Mouse (Mus musculus) naive thymus-derived CD4-positive, alpha-beta T cell, adult 2 months (primary cell): ENCODE measurements around the gene Cbfa2t3.
"Not testable (repeated sequence)": the region's sequence is repeated elsewhere in the genome, so short reads cannot be mapped to it uniquely, and the experiment has no call there.

Experiments used
- DNase-seq: peaks from one replicate; pipeline ENCODE4 v3.0.0-alpha.2; 2011; ENCODE audit warnings: low read depth

Gene Cbfa2t3

GRCm38 (mm10) chr8:122638601-122639000 lies 60.3 kb downstream of the Cbfa2t3 start:
- no peak for DNase-seq

- no peak for DNase-seq
These were observed 61.7 kb downstream of the Cbfa2t3 start for GRCm38 (mm10) chr8:122637230-122637629.

GRCm38 (mm10) chr8:122636803-122637175 lies 62.1 kb downstream of the Cbfa2t3 start:
- DNase-seq, result no peak

GRCm38 (mm10) chr8:122635878-122636802 lies 62.8 kb downstream of the Cbfa2t3 start:
- DNase-seq, result no peak

DNA sequence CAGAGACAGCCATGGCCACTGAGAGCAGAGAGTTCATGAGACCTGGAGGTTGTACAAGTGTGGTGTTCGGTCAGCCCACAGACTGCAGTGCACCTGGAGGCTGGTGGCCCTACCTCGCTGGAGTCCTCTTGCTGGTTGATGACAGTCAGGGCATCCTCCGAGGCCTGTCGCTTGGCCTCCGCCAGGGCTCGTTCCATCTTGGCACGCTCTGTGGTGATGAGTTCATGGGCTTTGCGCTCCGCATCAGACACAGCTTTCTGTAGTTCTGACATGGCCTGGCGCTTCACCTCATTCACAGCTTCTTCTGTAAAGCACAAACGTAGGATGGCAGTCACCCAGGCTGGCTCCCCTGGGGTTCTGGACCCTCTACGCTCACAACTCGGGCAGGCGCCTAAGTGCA lies 65.7 kb downstream of the Cbfa2t3 start:
- no peak for DNase-seq

DNA sequence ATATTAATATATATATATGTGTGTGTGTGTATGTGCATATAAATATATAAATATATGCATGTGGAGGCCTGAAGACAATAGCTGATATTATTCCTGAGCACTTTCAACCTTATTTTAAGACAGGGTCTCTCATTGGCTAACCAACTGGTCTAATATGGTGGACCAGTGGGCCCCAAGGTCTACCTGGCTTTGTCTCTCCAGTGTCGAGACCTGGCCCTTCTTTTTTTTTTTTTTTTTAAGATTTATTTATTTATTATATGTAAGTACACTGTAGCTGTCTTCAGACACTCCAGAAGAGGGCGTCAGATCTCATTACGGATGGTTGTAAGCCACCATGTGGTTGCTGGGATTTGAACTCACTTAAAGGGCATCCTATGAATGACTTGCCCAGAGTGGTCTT lies 66.8 kb downstream of the Cbfa2t3 start:
- not testable (repeated sequence) for DNase-seq

DNA sequence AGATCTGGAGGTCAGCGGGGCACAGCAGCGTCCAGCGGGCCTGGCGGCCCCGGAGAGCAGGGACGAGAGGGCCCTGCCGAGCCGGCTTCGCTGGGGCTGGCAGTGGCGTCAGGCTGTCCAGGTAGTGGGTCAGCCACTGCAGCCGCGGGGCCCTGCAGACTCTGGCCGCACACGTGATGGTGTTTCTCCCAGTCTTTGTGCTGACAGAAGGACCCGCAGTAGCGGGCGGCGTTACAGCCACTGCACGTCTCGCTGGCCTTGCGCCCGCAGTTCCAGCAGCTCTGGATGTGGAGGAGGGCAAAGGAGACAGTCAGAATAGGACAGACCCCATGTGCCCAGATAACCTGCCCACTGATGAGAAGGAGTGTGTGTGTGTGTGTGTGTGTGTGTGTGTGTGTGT lies 68.2 kb downstream of the Cbfa2t3 start:
- DNase-seq, result no peak

DNA sequence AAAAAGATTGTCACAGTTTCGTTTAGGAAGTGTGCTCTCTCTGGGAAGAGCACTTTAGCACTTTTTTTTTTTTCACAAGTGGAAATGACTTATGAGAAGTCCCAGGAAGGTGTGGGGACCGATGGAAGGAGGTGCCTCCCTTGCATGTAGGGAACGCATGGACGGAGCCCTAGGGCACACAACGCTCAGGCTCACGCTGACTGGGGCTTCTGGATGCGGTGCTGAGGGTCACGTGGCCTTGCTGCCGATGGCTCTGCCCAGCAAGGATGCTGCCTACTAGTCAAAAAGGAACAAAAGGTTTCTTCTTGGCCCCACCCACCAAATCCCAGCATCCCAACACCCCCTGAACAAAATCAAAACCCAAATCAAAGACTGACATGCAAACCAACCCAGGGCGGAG lies 69.5 kb downstream of the Cbfa2t3 start:
- no peak for DNase-seq

- no peak for DNase-seq
These were observed 72.0 kb downstream of the Cbfa2t3 start for GRCm38 (mm10) chr8:122626896-122627295.

- DNase-seq, result no peak
These were observed 73.1 kb downstream of the Cbfa2t3 start for GRCm38 (mm10) chr8:122625811-122626210.

- DNase-seq, result no peak
These were observed 74.3 kb downstream of the Cbfa2t3 start for GRCm38 (mm10) chr8:122624653-122625052.

GRCm38 (mm10) chr8:122623844-122624642 lies 74.9 kb downstream of the Cbfa2t3 start:
- no peak for DNase-seq

DNA sequence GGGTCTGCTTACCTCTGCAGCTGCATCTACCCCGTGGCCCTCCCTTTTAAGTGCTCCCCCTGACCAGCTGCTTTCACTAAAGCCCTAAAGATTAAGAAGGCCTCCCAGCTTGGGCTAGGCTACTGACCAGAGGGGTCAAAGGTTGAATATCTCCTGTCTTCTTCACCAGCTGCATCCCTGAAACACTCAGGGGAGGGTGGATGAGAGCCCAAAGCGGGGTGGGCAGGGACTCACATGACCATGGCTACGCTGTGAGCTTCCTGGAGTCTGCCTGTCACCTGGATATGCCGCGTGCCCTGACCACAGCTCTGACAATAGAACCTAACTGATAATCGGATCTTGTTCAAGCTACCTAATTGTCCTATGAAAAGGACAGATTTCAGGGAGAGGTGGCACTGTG lies 76.2 kb downstream of the Cbfa2t3 start, which contains the start of gene Pabpn1l:
Pabpn1l (minus strand) TSS at position 13 of the 400 bp plus-strand sequence.
- DNase-seq, result no peak

GRCm38 (mm10) chr8:122620446-122620845 lies 78.5 kb downstream of the Cbfa2t3 start:
- no peak for DNase-seq

DNA sequence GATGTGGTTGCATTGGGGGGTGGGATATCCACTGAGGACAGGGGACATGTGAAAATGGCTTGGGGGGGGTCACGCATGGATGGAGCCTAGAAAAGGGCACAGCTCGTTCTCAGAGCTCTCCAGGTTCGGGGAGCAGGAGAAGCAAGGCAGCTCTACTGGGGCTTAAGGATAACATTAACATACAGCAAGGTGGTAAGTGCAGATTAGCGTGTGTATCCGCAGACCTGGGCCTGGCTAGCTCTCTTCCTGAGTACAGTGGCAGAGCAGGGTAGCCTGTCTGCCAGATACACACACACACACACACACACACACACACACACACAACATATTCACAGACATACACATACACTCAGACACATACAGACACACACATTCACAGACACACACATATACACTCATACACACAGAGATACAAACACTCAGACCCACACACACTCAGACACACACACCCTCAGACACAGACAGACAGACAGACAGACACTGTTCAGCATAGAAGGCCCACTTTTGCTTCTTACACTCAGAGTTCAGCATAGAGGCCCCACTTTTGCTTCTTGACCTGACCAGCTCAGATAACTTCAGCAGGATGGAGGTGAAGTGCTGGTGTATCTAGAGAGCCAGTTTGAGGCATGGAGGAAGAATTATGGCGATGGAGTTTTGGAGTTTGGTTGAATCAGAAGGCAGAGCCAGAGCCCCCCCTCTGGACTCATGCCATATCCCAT lies 80.1 kb downstream of the Cbfa2t3 start:
- no peak for DNase-seq

GRCm38 (mm10) chr8:122617947-122618546 lies 80.9 kb downstream of the Cbfa2t3 start:
- peak; percentile 87 for DNase-seq

DNA sequence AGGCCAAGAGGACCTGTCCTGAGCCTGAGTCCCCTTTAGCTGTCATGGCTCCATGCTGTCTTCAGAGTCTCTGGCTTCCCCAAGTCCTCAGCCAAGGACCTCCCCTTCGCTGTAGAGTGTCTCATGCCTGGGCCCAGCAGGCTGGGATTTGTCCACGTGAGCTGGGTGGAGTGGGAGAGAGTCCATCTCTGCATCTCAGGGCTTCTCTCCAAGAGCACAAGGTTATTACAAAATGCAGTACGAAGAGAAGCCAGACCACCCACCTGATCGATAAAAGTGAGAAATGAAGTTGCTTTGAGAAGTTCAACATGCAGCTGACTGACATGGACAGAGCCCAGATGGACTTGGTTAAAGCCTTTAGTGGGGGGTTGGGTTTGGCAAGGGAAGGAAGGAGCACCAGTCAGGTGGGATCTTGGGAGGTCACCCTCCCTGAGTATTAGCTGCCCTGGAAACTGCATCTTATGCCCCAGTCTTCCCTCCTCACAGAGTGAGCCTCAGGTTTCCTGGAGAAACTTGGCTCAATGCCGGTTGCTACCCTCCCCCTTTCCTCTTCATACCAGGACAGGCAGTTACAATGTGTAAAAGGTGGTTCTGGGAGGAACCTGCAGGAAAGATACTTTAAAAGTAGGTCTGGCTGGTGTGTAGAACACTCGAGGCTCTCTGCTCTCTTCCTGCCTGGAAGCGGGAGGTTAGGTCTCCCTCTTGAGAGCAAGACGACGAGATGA lies 82.6 kb downstream of the Cbfa2t3 start:
- no peak for DNase-seq

DNA sequence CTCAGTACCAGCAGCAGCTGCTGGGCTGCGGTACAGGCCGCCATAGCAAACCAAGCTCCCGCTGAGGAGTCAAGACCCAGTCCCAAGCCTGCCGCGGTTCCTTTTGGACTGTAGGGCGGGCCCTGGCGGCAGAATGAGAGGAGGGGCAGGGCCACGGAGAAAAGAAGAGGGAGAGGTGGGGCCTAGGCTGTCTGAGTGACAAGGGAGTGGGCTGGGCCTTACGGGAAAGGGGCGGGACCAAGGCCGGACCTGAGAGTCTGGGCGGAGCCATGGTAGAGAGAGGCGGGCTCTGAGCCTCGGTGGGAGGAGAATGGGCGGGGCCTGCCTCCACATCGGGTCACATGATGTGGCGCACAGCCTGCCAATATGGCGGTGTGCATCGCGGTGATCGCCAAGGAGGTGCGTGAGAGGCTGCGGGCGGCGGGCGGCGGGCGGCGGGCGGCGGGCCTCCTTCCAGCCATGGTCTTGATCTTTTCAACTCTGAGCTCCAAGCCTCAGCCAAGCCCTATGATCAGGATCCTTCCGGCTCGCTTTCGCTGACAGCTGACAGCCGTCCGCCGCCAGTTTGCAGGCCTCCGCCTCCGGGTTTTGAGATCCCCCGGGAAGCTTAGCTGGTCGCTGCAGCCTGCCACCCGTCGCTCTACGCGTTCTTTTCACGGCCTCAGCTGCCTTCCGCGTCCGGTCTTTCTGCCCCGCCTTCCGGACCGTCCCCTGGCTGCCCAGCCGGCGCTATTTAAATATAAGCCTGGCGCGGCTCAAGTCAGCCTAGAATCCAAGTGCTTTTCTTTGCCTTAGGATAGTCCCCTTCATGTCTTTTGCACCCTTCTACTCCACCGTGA lies 87.4 kb downstream of the Cbfa2t3 start, which contains the start of the genes Galns and Trappc2l:
Galns (minus strand) TSS at position 169 of the 839 bp plus-strand sequence.
Trappc2l (plus strand) TSS at position 346 of the 839 bp plus-strand sequence.
- peak; percentile 100 for DNase-seq

GRCm38 (mm10) chr8:122610612-122611277 lies 88.2 kb downstream of the Cbfa2t3 start:
- no peak for DNase-seq
